Mouse (Mus musculus) embryonic facial prominence, embryonic 11.5 days (tissue): ENCODE measurements at regions not wholly inside any gene's neighbourhood (a gene's known extent, or its start where the extent isn't known, plus 50 kb on each side); places are given as distances from the start of the nearest gene placed in this dataset.
A peak's percentile ranks its signal among the peaks of the same experiment; 100 is the strongest.

Experiments
- ATAC-seq: fragments of 200-750 bp; cut with Nextera tagmentation; replicated peaks from 2 replicates; pipeline ENCODE4 v1.8.0; 2017; ENCODE audit warnings: low read depth; ENCODE audit not compliant: insufficient number of reproducible peaks, low FRiP score, low TSS enrichment
- DNase-seq: peaks from one replicate; pipeline ENCODE4 v3.0.0-alpha.2; 2015; ENCODE audit warnings: low spot score
- H3K27ac ChIP-seq: fragments of 300-500 bp; sonication (generic); replicated peaks from 2 replicates; pipeline ENCODE4 v1.5.1; 2014; ENCODE audit warnings: mild to moderate bottlenecking, low read depth, low read length, control low read depth
- H3K27me3 ChIP-seq: fragments of 300-500 bp; sonication (generic); 2 replicates; pipeline ENCODE4 v1.6.1; 2014; ENCODE audit warnings: mild to moderate bottlenecking, low read length, moderate library complexity, mixed read lengths; ENCODE audit not compliant: control insufficient read depth, insufficient read depth
- H3K36me3 ChIP-seq: fragments of 300-500 bp; sonication (generic); replicated peaks from 2 replicates; pipeline ENCODE4 v1.6.1; 2014; ENCODE audit warnings: low read depth, mild to moderate bottlenecking, low read length, moderate library complexity, mixed read lengths; ENCODE audit not compliant: control insufficient read depth, insufficient read depth
- H3K4me1 ChIP-seq: fragments of 300-500 bp; sonication (generic); 2 replicates; pipeline ENCODE4 v1.6.1; 2014; ENCODE audit warnings: low read length, mixed read lengths; ENCODE audit not compliant: control insufficient read depth, insufficient read depth
- H3K4me2 ChIP-seq: fragments of 300-500 bp; sonication (generic); 2 replicates; pipeline ENCODE4 v1.6.1; 2014; ENCODE audit warnings: low read depth, mild to moderate bottlenecking, control low read depth, low read length, moderate library complexity
- H3K4me3 ChIP-seq: fragments of 300-500 bp; sonication (generic); 2 replicates; pipeline ENCODE4 v1.5.1; 2014; ENCODE audit warnings: low read depth, low read length, control low read depth
- H3K9ac ChIP-seq: fragments of 300-500 bp; sonication (generic); replicated peaks from 2 replicates; pipeline ENCODE4 v1.6.1; 2014; ENCODE audit warnings: mild to moderate bottlenecking, control low read depth, low read length
- H3K9me3 ChIP-seq: fragments of 300-500 bp; sonication (generic); replicated peaks from 2 replicates; pipeline ENCODE4 v1.6.1; 2016; ENCODE audit warnings: mild to moderate bottlenecking, low read length, inconsistent platforms, mixed read lengths; ENCODE audit not compliant: control insufficient read depth
- WGBS: fragments of 180-500 bp; shearing (Covaris S2); extraction: QIAGEN DNeasy Blood & Tissue Kit; methylation state at CpG from one replicate; pipeline ENCODE4 v1.1.7; 2014; 5-methylcytosine and 5-hydroxymethylcytosine counted together

DNA sequence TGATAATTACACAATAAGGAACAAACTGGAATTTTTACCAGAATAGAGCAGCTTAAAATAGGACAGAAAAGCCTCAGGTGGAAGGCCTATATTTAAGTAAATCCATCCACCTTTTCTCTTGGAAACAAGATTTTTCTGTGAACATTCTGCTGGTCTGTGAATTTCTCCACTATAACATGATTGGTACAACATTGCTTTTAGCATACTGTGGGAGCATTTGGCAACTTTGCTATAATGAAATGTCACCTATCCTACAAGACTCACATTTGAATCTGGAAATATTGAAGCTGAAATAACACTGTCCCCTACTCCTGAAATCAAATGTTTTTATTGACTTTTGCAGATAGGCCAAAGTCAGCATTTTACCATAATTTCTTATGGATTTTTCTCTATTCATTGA lies 607.0 kb upstream of the Steap1 start:
- no peaks in the 10 kb centered on the region for H3K27me3 ChIP-seq
- H3K27ac ChIP-seq = no peak overlapping the region
- no peak overlapping the region for H3K9ac ChIP-seq
- no peaks in the 10 kb centered on the region for H3K36me3 ChIP-seq
- no peak overlapping the region for H3K4me3 ChIP-seq
- no peak overlapping the region for H3K4me2 ChIP-seq
- H3K4me1 ChIP-seq = no peaks in the 10 kb centered on the region
- ATAC-seq (no peak), DNase-seq (no peak)
- H3K9me3 ChIP-seq = peaks cover 4% of the 10 kb centered on the region

GRCm38 (mm10) chr5:6347279-6347678 lies 598.2 kb upstream of the Steap1 start:
- WGBS = 98% methylated on average over 1 of the region's 1 CpGs
- Histone ChIP-seq H3K4me1 (no peaks in the 10 kb centered on the region), H3K9ac (no peak overlapping the region), H3K27me3 (no peaks in the 10 kb centered on the region), H3K4me2 (no peak overlapping the region), H3K4me3 (no peak overlapping the region), H3K9me3 (no peaks in the 10 kb centered on the region), H3K36me3 (no peaks in the 10 kb centered on the region), H3K27ac (no peak overlapping the region)
- ATAC-seq (no peak), DNase-seq (no peak)

DNA sequence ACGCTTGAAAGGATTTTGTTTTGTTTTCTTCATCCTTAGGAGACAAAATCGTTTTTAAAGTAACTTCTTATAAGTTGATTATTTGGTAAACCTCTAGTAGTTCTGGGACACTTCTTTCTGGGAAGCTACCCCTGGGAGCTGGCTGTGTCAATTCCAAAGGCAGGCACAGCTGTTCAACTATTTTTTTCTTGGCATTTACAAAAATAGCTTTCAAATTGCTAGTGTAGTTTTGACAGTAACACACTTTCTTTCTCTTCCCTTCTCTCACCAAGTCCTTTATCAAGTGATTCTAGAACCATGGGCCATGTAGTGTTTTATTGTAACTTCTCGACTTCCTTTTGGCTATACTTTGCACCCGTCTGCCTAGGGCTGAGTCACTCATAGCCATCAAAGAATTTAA lies 595.6 kb upstream of the Steap1 start:
- Histone ChIP-seq H3K4me2 (no peak overlapping the region), H3K27ac (no peak overlapping the region), H3K4me3 (no peak overlapping the region), H3K36me3 (no peaks in the 10 kb centered on the region), H3K27me3 (no peaks in the 10 kb centered on the region), H3K4me1 (no peaks in the 10 kb centered on the region), H3K9ac (no peak overlapping the region), H3K9me3 (no peaks in the 10 kb centered on the region)
- ATAC-seq (no peak), DNase-seq (no peak)
- 85% methylated on average over 4 of the region's 4 CpGs for WGBS

- Histone ChIP-seq H3K4me1 (no peaks in the 10 kb centered on the region), H3K9ac (no peak overlapping the region), H3K9me3 (no peaks in the 10 kb centered on the region), H3K36me3 (no peaks in the 10 kb centered on the region), H3K4me2 (no peak overlapping the region), H3K27me3 (no peaks in the 10 kb centered on the region), H3K27ac (no peak overlapping the region), H3K4me3 (no peak overlapping the region)
- ATAC-seq (no peak), DNase-seq (no peak)
These were observed 580.5 kb upstream of the Steap1 start for GRCm38 (mm10) chr5:6329611-6330010.

DNA sequence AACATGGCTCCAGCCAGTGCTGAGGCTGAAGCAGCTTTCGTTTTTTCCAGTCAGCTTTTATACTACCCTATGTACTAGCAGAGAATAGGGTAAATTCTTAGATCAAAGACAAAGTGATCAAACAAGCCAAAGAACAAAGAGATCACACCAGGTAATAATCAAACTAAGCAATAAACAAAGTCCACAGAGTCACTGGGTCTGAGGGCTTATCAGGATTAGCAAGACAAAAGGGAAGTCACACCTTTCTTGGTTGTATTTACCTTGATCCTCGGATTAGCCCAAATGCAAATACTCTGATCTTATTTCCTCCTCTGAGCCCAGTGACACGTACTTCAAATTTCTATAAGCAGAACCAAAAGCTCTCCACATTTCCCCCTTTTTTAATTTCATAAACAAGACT lies 579.4 kb upstream of the Steap1 start:
- no peak for DNase-seq
- ATAC-seq = no peak
- H3K36me3 ChIP-seq = no peaks in the 10 kb centered on the region
- 17% methylated on average over 3 of the region's 3 CpGs for WGBS
- no peak overlapping the region for H3K4me2 ChIP-seq
- no peak overlapping the region for H3K27ac ChIP-seq
- H3K27me3 ChIP-seq = no peaks in the 10 kb centered on the region
- H3K4me1 ChIP-seq = no peaks in the 10 kb centered on the region
- H3K4me3 ChIP-seq = no peak overlapping the region
- H3K9me3 ChIP-seq = no peaks in the 10 kb centered on the region
- H3K9ac ChIP-seq = no peak overlapping the region

- H3K27me3 ChIP-seq = no peaks in the 10 kb centered on the region
- no peaks in the 10 kb centered on the region for H3K9me3 ChIP-seq
- no peak for DNase-seq
- no peak overlapping the region for H3K4me2 ChIP-seq
- H3K27ac ChIP-seq = no peak overlapping the region
- H3K9ac ChIP-seq = no peak overlapping the region
- H3K4me3 ChIP-seq = no peak overlapping the region
- H3K4me1 ChIP-seq = no peaks in the 10 kb centered on the region
- ATAC-seq = no peak
- 88% methylated on average over 2 of the region's 2 CpGs for WGBS
- H3K36me3 ChIP-seq = no peaks in the 10 kb centered on the region
These were observed 549.4 kb upstream of the Steap1 start for GRCm38 (mm10) chr5:6298571-6298970.

DNA sequence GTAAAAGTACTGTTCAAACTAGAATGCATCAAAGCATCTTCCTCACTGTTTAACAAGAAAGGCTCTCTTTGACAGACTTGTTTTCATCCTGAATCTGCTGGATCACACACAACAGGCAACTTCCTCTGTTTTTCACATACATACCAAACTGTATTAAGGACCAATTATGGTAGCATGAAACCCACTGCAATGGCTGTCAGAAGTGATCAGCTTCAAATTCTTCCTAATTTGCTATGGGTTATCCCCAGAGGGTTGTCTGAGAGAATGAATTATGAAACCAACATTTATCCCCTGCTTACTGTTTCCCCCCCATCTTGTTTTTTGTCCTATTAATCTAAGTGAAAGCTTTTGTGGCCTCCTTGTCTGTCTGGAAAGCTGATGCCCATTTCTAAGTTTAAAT lies 545.2 kb upstream of the Steap1 start:
- Histone ChIP-seq H3K4me2 (no peak overlapping the region), H3K4me1 (no peaks in the 10 kb centered on the region), H3K4me3 (no peak overlapping the region), H3K9ac (no peak overlapping the region), H3K36me3 (no peaks in the 10 kb centered on the region), H3K9me3 (no peaks in the 10 kb centered on the region), H3K27me3 (no peaks in the 10 kb centered on the region), H3K27ac (no peak overlapping the region)
- no peak for ATAC-seq
- DNase-seq = peak; percentile 33

DNA sequence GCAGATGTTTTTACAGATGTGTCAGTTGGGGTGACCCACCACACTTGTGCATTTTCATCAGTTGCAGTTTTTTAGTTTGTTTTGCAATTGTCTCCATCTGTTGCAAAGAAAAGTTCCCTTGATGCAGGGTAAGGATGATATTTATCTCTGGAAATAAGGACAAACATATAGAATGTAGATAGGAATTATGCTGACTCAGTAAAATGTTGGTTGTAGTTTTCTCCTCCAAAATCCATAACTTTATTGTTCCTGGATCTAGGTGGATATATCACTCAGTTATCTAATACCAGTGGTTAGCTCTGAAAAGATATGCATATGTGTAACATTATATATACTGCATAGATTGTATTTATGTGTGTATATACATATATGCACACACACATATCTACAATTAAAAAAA lies 502.1 kb upstream of the Steap1 start:
- Histone ChIP-seq H3K9me3 (no peaks in the 10 kb centered on the region), H3K4me1 (no peaks in the 10 kb centered on the region), H3K4me2 (no peak overlapping the region), H3K36me3 (no peaks in the 10 kb centered on the region), H3K9ac (no peak overlapping the region), H3K27ac (no peak overlapping the region), H3K4me3 (no peak overlapping the region), H3K27me3 (no peaks in the 10 kb centered on the region)
- no peak for DNase-seq
- no peak for ATAC-seq
